ENCODE assay signal across 28 mouse cellular contexts in the genomic region with DNA sequence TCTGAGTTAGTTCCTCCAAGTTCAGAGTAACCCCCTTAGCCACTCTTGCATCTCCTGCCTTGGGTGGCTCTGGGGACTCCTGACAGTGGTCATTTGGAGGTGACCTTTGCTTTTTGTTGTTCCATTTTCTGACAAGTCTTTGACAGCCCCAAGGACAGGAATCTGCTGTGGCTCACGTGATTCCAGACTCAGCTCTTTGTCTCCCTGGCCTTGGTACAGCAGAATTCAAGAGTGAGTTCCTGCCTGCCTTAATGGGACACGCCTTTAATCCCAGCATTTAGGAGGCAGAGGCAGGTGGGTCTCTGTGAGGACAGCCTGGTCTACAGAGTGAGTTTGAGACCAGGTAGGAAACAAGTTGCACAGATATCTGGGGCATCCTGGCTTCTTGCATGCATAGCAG. TPM values are rescaled to one million over a fixed set of nuclear protein-coding genes. Genes with fewer than 3 reads are reported as not detected.
"Had no signal": no experiment of that assay in that cellular context is flagged by ENCODE, and none has a peak within 500 bp of the region (broad histone marks: within the 10 kb centered on the region; RNA-seq: fewer than 3 reads in every experiment).

No protein-coding gene starts in this region.

- DNase-seq: cerebellum, adult 9-10 months; cerebellum, adult 9-11 months; cerebellum, postnatal 10 days; cerebellum, postnatal 14 days; cerebellum, postnatal 25 days; cerebellum, postnatal 36 days; embryo, embryonic 11 days; forebrain, postnatal 0 days; gastrocnemius, adult 2 months; gastrocnemius, postnatal 10 days; gastrocnemius, postnatal 14 days; gastrocnemius, postnatal 25 days; gastrocnemius, postnatal 36 days; heart, adult 11 months; heart, adult 18-20 months; heart, adult 2 months had no signal

- H3K4me3 ChIP-seq: embryonic facial prominence, embryonic 10.5 days; embryonic facial prominence, embryonic 12.5 days; embryonic facial prominence, embryonic 13.5 days; embryonic facial prominence, embryonic 15.5 days; erythroblast, embryonic 14.5 days; forebrain, embryonic 10.5 days; forebrain, embryonic 12.5 days; forebrain, embryonic 13.5 days; gastrocnemius, adult 2 months; heart, adult 2 months had no signal

- H3K27ac ChIP-seq: embryonic facial prominence, embryonic 10.5 days; embryonic facial prominence, embryonic 12.5 days; embryonic facial prominence, embryonic 13.5 days; embryonic facial prominence, embryonic 15.5 days; forebrain, embryonic 10.5 days; forebrain, embryonic 12.5 days; forebrain, embryonic 13.5 days; gastrocnemius, adult 2 months; heart, adult 2 months had no signal

- H3K4me2 ChIP-seq: embryonic facial prominence, embryonic 12.5 days; embryonic facial prominence, embryonic 13.5 days; embryonic facial prominence, embryonic 15.5 days; forebrain, embryonic 12.5 days; forebrain, embryonic 13.5 days had no signal

- ATAC-seq: forebrain, embryonic 13.5 days; forebrain, embryonic 14.5 days; forebrain, embryonic 16.5 days; forebrain, postnatal 0 days had no signal

- H3K36me3 ChIP-seq: embryonic facial prominence, embryonic 10.5 days; embryonic facial prominence, embryonic 12.5 days; embryonic facial prominence, embryonic 13.5 days; embryonic facial prominence, embryonic 15.5 days; forebrain, embryonic 10.5 days; forebrain, embryonic 12.5 days had no signal

- H3K9ac ChIP-seq: embryonic facial prominence, embryonic 12.5 days; embryonic facial prominence, embryonic 13.5 days; embryonic facial prominence, embryonic 15.5 days; forebrain, embryonic 12.5 days; forebrain, embryonic 13.5 days; forebrain, postnatal 0 days had no signal

- H3K9me3 ChIP-seq: embryonic facial prominence, embryonic 10.5 days; embryonic facial prominence, embryonic 12.5 days; embryonic facial prominence, embryonic 13.5 days; embryonic facial prominence, embryonic 15.5 days; forebrain, embryonic 10.5 days; forebrain, embryonic 12.5 days; forebrain, embryonic 13.5 days had no signal

RNA-seq across cellular contexts. Expression of gene Slc1a1, which starts 3.9 kb away (rescaled TPM):
- total RNA-seq: common myeloid progenitor, adult 5-6 weeks; granulocyte monocyte progenitor cell, adult 5-6 weeks had no signal
- polyA plus RNA-seq: erythroblast, embryonic 14.5 days had no signal
